Comparison of ENCODE assay signal across 8 mouse cellular contexts in genomic region chr11:53849588-53850320, GRCm38 (mm10). TPM values are rescaled to one million over a fixed set of nuclear protein-coding genes. Genes with fewer than 3 reads are reported as not detected.
DNase-seq lines count a peak whose midpoint lies in the region; ATAC-seq and TF ChIP-seq lines count a peak whose summit lies in the region.

No protein-coding gene starts in this region.

- H3K9ac ChIP-seq in hindbrain, postnatal 0 days (replicated peaks; ENCODE audit: low read length) = no peak overlapping the region
- H3K9ac ChIP-seq in midbrain, embryonic 12.5 days (replicated peaks) = no peak overlapping the region

- H3K4me1 ChIP-seq in hindbrain, postnatal 0 days (ENCODE audit: insufficient read depth, low read length) = no peaks in the 10 kb centered on the region
- H3K4me1 ChIP-seq in midbrain, embryonic 12.5 days = no peaks in the 10 kb centered on the region

- peak; percentile 83 for TF ChIP-seq CTCF in hindbrain, postnatal 0 days (IDR thresholded peaks at IDR 0.05; ENCODE audit: low read depth)

- intact Hi-C loops in left cerebral cortex, postnatal 25 days (cut with DNase I) = loop anchor here (2.0 to 10.0 kb wide), 2 partner anchors 113 to 385 kb away; no protein-coding TSS in a partner anchor

- peak; percentile 77 for ATAC-seq in common myeloid progenitor, adult 5-6 weeks (replicated peaks; ENCODE audit: low read depth, poor library complexity, severe bottlenecking)
- ATAC-seq in hindbrain, postnatal 0 days = peak; percentile 79; the same call in 1 of the 2 replicates
- ATAC-seq in midbrain, embryonic 12.5 days (ENCODE audit: low FRiP score, low read depth) = peak; percentile 49; the same call in 1 of the 2 replicates
- no peak for ATAC-seq in inflammation-experienced regulatory T-cells, adult 6 months

- H3K27ac ChIP-seq in hindbrain, postnatal 0 days = no peak overlapping the region
- no peak overlapping the region for H3K27ac ChIP-seq in midbrain, embryonic 12.5 days (replicated peaks)

- 29% methylated on average over 9 of the region's 9 CpGs for WGBS in hindbrain, postnatal 0 days
- 32% methylated on average over 9 of the region's 9 CpGs for WGBS in midbrain, embryonic 12.5 days

- peak; percentile 78 to 82 for DNase-seq in adrenal gland, adult 18-20 months (ENCODE audit: low spot score in 2 of 2)
- DNase-seq in gastrocnemius, adult 8-10 months (ENCODE audit: low spot score in 2 of 2) = peak; percentile 67 to 81
- peak; percentile 85 for DNase-seq in hindbrain, postnatal 0 days (ENCODE audit: low spot score)
- peak; percentile 61 to 81 for DNase-seq in left cerebral cortex, postnatal 25 days (ENCODE audit: low spot score in 2 of 2)
- DNase-seq in skeletal muscle tissue, adult 2 months (ENCODE audit: low read depth, low spot score) = peak; percentile 87

- H3K4me2 ChIP-seq in hindbrain, postnatal 0 days (ENCODE audit: low read depth, low read length) = peak overlapping the region; percentile 27; the same call in 1 of the 2 replicates
- peak overlapping the region; percentile 7; the same call in 1 of the 2 replicates for H3K4me2 ChIP-seq in midbrain, embryonic 12.5 days (replicated peaks)

- no peaks in the 10 kb centered on the region for H3K36me3 ChIP-seq in hindbrain, postnatal 0 days (ENCODE audit: insufficient read depth, low read length)
- no peaks in the 10 kb centered on the region for H3K36me3 ChIP-seq in midbrain, embryonic 12.5 days

- no peak overlapping the region for H3K4me3 ChIP-seq in hindbrain, postnatal 0 days (ENCODE audit: low read length)
- H3K4me3 ChIP-seq in midbrain, embryonic 12.5 days = no peak overlapping the region

- no peaks in the 10 kb centered on the region for H3K9me3 ChIP-seq in hindbrain, postnatal 0 days (ENCODE audit: low read length)
- no peaks in the 10 kb centered on the region for H3K9me3 ChIP-seq in midbrain, embryonic 12.5 days

- no peaks in the 10 kb centered on the region for H3K27me3 ChIP-seq in hindbrain, postnatal 0 days (ENCODE audit: insufficient read depth, low read length)
- peaks cover 6% of the 10 kb centered on the region; the same call in 1 of the 2 replicates for H3K27me3 ChIP-seq in midbrain, embryonic 12.5 days

RNA-seq across cellular contexts. Expression of gene Gm12216, which starts 9.3 kb away (rescaled TPM):
- total RNA-seq in adrenal gland, adult 18-20 months (2021) = 1 to 10 TPM; 5.2 to 6.1 TPM
- 3.6 and 4.5 TPM in 2 replicates for total RNA-seq in common myeloid progenitor, adult 5-6 weeks (2017)
- 1 to 10 TPM in 2 of 4 experiments, under 1 TPM in 2; 0.36 to 2.1 (median 1.3) TPM for total RNA-seq in gastrocnemius, adult 8-10 months (2022)
- not detected in 2 replicates for total RNA-seq in hindbrain, postnatal 0 days (2014; rRNA removed)
- polyA plus RNA-seq in hindbrain, postnatal 0 days (2015; fragmentation: Nextera tagmentation; extraction: Ambion mirVana) = 1.2 and 1.9 TPM in 2 replicates
- 1 to 10 TPM; 2.2 to 3.5 TPM for total RNA-seq in left cerebral cortex, postnatal 25 days (2021)
- 0.82 TPM in 1 of 2 replicates, not detected in the other for polyA plus RNA-seq in midbrain, embryonic 12.5 days (2016; fragmentation: Nextera tagmentation; extraction: Ambion mirVana)
- polyA plus RNA-seq in inflammation-experienced regulatory T-cells, adult 6 months (2017; shearing (Covaris generic)) = 10 to 100 TPM; 19.8 to 38.0 (median 32.6) TPM

RNA-seq across cellular contexts. Expression of gene Slc22a5, which starts 41.7 kb away (rescaled TPM):
- 10 to 100 TPM; 38.9 to 63.4 TPM for total RNA-seq in adrenal gland, adult 18-20 months (2021)
- total RNA-seq in common myeloid progenitor, adult 5-6 weeks (2017) = 7.8 and 11.0 TPM in 2 replicates
- 10 to 100 TPM in 1 of 4 experiments, 1 to 10 TPM in 3; 6.9 to 10.5 (median 8.5) TPM for total RNA-seq in gastrocnemius, adult 8-10 months (2022)
- total RNA-seq in hindbrain, postnatal 0 days (2014; rRNA removed) = 10.3 and 19.1 TPM in 2 replicates
- 12.4 and 12.6 TPM in 2 replicates for polyA plus RNA-seq in hindbrain, postnatal 0 days (2015; fragmentation: Nextera tagmentation; extraction: Ambion mirVana)
- total RNA-seq in left cerebral cortex, postnatal 25 days (2021) = 1 to 10 TPM; 7.8 to 8.2 TPM
- polyA plus RNA-seq in midbrain, embryonic 12.5 days (2016; fragmentation: Nextera tagmentation; extraction: Ambion mirVana) = 7.1 and 7.2 TPM in 2 replicates
- 10 to 100 TPM in 2 of 3 experiments, 1 to 10 TPM in 1; 8.9 to 15.5 (median 12.7) TPM for polyA plus RNA-seq in inflammation-experienced regulatory T-cells, adult 6 months (2017; shearing (Covaris generic))
